Mouse (Mus musculus): ENCODE results near the gene Plce1. TPM values are rescaled to one million over a fixed set of nuclear protein-coding genes. Genes with fewer than 3 reads are reported as not detected.

Plce1 gene
- total and polyA plus RNA-seq, 2 experiments from 2014 or later, result 5.2 to 10.0 TPM

GRCm38 (mm10) chr19:38608951-38609654 is 128.2 kb downstream of the Plce1 start:
- Histone ChIP-seq H3K27ac (no peak overlapping the region), H3K9ac (replicated peaks; ENCODE audit: low read length) (no peak overlapping the region), H3K36me3 (ENCODE audit: insufficient read depth, low read length) (no peaks in the 10 kb centered on the region), H3K9me3 (ENCODE audit: low read length) (no peaks in the 10 kb centered on the region), H3K4me3 (ENCODE audit: low read length) (no peak overlapping the region), H3K4me1 (ENCODE audit: insufficient read depth, low read length) (no peaks in the 10 kb centered on the region), H3K27me3 (ENCODE audit: insufficient read depth, low read length) (no peaks in the 10 kb centered on the region), H3K4me2 (ENCODE audit: low read depth, low read length) (no peak overlapping the region)
- WGBS, result 89% methylated on average over 8 of the region's 8 CpGs
- ATAC-seq (no peak), DNase-seq (ENCODE audit: low spot score) (no peak)
- TF ChIP-seq CTCF (IDR thresholded peaks at IDR 0.05; ENCODE audit: low read depth), result no peak

- Histone ChIP-seq H3K4me1 (ENCODE audit: insufficient read depth, low read length) (no peaks in the 10 kb centered on the region), H3K27ac (no peak overlapping the region), H3K4me3 (ENCODE audit: low read length) (no peak overlapping the region), H3K27me3 (ENCODE audit: insufficient read depth, low read length) (no peaks in the 10 kb centered on the region), H3K9ac (replicated peaks; ENCODE audit: low read length) (no peak overlapping the region), H3K4me2 (ENCODE audit: low read depth, low read length) (no peak overlapping the region), H3K36me3 (ENCODE audit: insufficient read depth, low read length) (no peaks in the 10 kb centered on the region), H3K9me3 (ENCODE audit: low read length) (no peaks in the 10 kb centered on the region)
- DNase-seq (ENCODE audit: low spot score), result no peak
- TF ChIP-seq CTCF (IDR thresholded peaks at IDR 0.05; ENCODE audit: low read depth), result no peak
- no peak for ATAC-seq
- 86% methylated on average over 2 of the region's 2 CpGs for WGBS
These were observed 129.4 kb downstream of the Plce1 start for GRCm38 (mm10) chr19:38610291-38610690.

GRCm38 (mm10) chr19:38610809-38611208 is 129.9 kb downstream of the Plce1 start:
- Histone ChIP-seq H3K4me3 (ENCODE audit: low read length) (no peak overlapping the region), H3K36me3 (ENCODE audit: insufficient read depth, low read length) (no peaks in the 10 kb centered on the region), H3K9ac (replicated peaks; ENCODE audit: low read length) (no peak overlapping the region), H3K9me3 (ENCODE audit: low read length) (no peaks in the 10 kb centered on the region), H3K27me3 (ENCODE audit: insufficient read depth, low read length) (no peaks in the 10 kb centered on the region), H3K4me2 (ENCODE audit: low read depth, low read length) (no peak overlapping the region), H3K4me1 (ENCODE audit: insufficient read depth, low read length) (no peaks in the 10 kb centered on the region), H3K27ac (no peak overlapping the region)
- no peak for DNase-seq (ENCODE audit: low spot score)
- ATAC-seq, result no peak
- WGBS, result 90% methylated on average over 8 of the region's 8 CpGs
- no peak for TF ChIP-seq CTCF (IDR thresholded peaks at IDR 0.05; ENCODE audit: low read depth)

GRCm38 (mm10) chr19:38614067-38614675 is 133.3 kb downstream of the Plce1 start:
- Histone ChIP-seq H3K9me3 (ENCODE audit: low read length) (no peaks in the 10 kb centered on the region), H3K4me3 (ENCODE audit: low read length) (no peak overlapping the region), H3K4me2 (ENCODE audit: low read depth, low read length) (no peak overlapping the region), H3K27ac (no peak overlapping the region), H3K4me1 (ENCODE audit: insufficient read depth, low read length) (no peaks in the 10 kb centered on the region), H3K27me3 (ENCODE audit: insufficient read depth, low read length) (no peaks in the 10 kb centered on the region), H3K9ac (replicated peaks; ENCODE audit: low read length) (no peak overlapping the region), H3K36me3 (ENCODE audit: insufficient read depth, low read length) (no peaks in the 10 kb centered on the region)
- WGBS, result 28% methylated on average over 11 of the region's 11 CpGs
- no peak for TF ChIP-seq CTCF (IDR thresholded peaks at IDR 0.05; ENCODE audit: low read depth)
- no peak for ATAC-seq
- DNase-seq (ENCODE audit: low spot score), result no peak

GRCm38 (mm10) chr19:38615356-38615755 is 134.4 kb downstream of the Plce1 start:
- peak; percentile 24 for DNase-seq (ENCODE audit: low spot score)
- H3K27me3 ChIP-seq (ENCODE audit: insufficient read depth, low read length), result no peaks in the 10 kb centered on the region
- WGBS, result 27% methylated on average over 6 of the region's 6 CpGs
- no peak overlapping the region for H3K27ac ChIP-seq
- no peaks in the 10 kb centered on the region for H3K9me3 ChIP-seq (ENCODE audit: low read length)
- H3K4me2 ChIP-seq (ENCODE audit: low read depth, low read length), result no peak overlapping the region
- no peaks in the 10 kb centered on the region for H3K36me3 ChIP-seq (ENCODE audit: insufficient read depth, low read length)
- no peak for ATAC-seq
- H3K4me1 ChIP-seq (ENCODE audit: insufficient read depth, low read length), result no peaks in the 10 kb centered on the region
- H3K9ac ChIP-seq (replicated peaks; ENCODE audit: low read length), result no peak overlapping the region
- TF ChIP-seq CTCF (IDR thresholded peaks at IDR 0.05; ENCODE audit: low read depth), result no peak
- H3K4me3 ChIP-seq (ENCODE audit: low read length), result no peak overlapping the region

GRCm38 (mm10) chr19:38620134-38620533 is 139.2 kb downstream of the Plce1 start:
- no peak overlapping the region for H3K4me2 ChIP-seq (ENCODE audit: low read depth, low read length)
- no peak for ATAC-seq
- H3K4me1 ChIP-seq (ENCODE audit: insufficient read depth, low read length), result no peaks in the 10 kb centered on the region
- H3K9ac ChIP-seq (replicated peaks; ENCODE audit: low read length), result no peak overlapping the region
- H3K4me3 ChIP-seq (ENCODE audit: low read length), result no peak overlapping the region
- no peaks in the 10 kb centered on the region for H3K9me3 ChIP-seq (ENCODE audit: low read length)
- no peaks in the 10 kb centered on the region for H3K36me3 ChIP-seq (ENCODE audit: insufficient read depth, low read length)
- H3K27me3 ChIP-seq (ENCODE audit: insufficient read depth, low read length), result no peaks in the 10 kb centered on the region
- H3K27ac ChIP-seq, result no peak overlapping the region
- TF ChIP-seq CTCF (IDR thresholded peaks at IDR 0.05; ENCODE audit: low read depth), result no peak
- 66% methylated on average over 4 of the region's 4 CpGs for WGBS
- DNase-seq (ENCODE audit: low spot score), result no peak

GRCm38 (mm10) chr19:38621546-38621945 is 140.6 kb downstream of the Plce1 start:
- H3K9me3 ChIP-seq (ENCODE audit: low read length), result no peaks in the 10 kb centered on the region
- H3K4me3 ChIP-seq (ENCODE audit: low read length), result no peak overlapping the region
- WGBS, result 54% methylated on average over 10 of the region's 10 CpGs
- H3K36me3 ChIP-seq (ENCODE audit: insufficient read depth, low read length), result no peaks in the 10 kb centered on the region
- no peak overlapping the region for H3K27ac ChIP-seq
- no peaks in the 10 kb centered on the region for H3K4me1 ChIP-seq (ENCODE audit: insufficient read depth, low read length)
- TF ChIP-seq CTCF (IDR thresholded peaks at IDR 0.05; ENCODE audit: low read depth), result no peak
- ATAC-seq (peak; percentile 82), DNase-seq (ENCODE audit: low spot score) (peak; percentile 67)
- H3K4me2 ChIP-seq (ENCODE audit: low read depth, low read length), result no peak overlapping the region
- no peaks in the 10 kb centered on the region for H3K27me3 ChIP-seq (ENCODE audit: insufficient read depth, low read length)
- no peak overlapping the region for H3K9ac ChIP-seq (replicated peaks; ENCODE audit: low read length)
